Mouse (Mus musculus): ENCODE measurements around the gene Eif4a2. TPM values are rescaled to one million over a fixed set of nuclear protein-coding genes. Genes with fewer than 3 reads are reported as not detected.

The Eif4a2 gene
- polyA plus RNA-seq, 1 experiment from 2014 or later: 578 TPM

- CTCF ChIA-PET: interaction anchor here (1.1 kb wide), 1 partner anchor 11 kb away, joined by 4 read pairs; no protein-coding TSS in a partner anchor
- in situ Hi-C loops (cut with MboI; ENCODE audit: low pct_unique_long_range_greater_than_20kb): no loop called here
- no peak for DNase-seq (ENCODE audit: low read depth, low spot score)
- no peak for TF ChIP-seq CTCF (IDR thresholded peaks at IDR 0.05)
- H3K27me3 ChIP-seq: no peaks in the 10 kb centered on the region
- POLR2A ChIA-PET: interaction anchor here (0.7 kb wide), 1 partner anchor 192 kb away, joined by 3 read pairs; no protein-coding TSS in a partner anchor
- ATAC-seq: no peak
Measured at GRCm38 (mm10) chr16:23158957-23159356, 51.7 kb downstream of the Eif4a2 start.

DNA sequence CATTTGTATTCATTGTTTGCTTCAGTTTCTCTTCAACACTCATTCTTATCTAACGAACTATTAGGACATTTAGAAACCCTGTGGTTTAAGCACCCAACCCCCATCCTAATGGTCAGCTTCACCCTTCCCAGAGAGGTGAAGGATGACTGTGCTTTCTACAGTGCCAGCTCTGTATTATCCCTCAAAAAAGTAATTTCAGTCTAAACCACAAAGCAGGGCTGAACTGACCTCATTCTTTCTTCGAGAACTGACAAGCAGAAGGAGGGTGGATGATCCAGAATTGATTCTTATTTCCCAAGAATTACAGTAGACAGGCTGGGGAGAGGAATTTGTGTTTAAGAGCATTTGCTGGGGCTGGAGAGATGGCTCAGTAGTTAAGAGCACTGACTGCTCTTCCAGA is 52.5 kb downstream of the Eif4a2 start:
- in situ Hi-C loops (cut with MboI; ENCODE audit: low pct_unique_long_range_greater_than_20kb): no loop called here
- POLR2A ChIA-PET: no interaction called here
- DNase-seq (ENCODE audit: low read depth, low spot score) (peak; percentile 50), ATAC-seq (peak; percentile 57)
- H3K27me3 ChIP-seq: no peaks in the 10 kb centered on the region
- TF ChIP-seq CTCF (IDR thresholded peaks at IDR 0.05): no peak
- CTCF ChIA-PET: interaction anchor here (1.1 kb wide), 1 partner anchor 10 kb away, joined by 4 read pairs; no protein-coding TSS in a partner anchor

GRCm38 (mm10) chr16:23162116-23162515 is 54.9 kb downstream of the Eif4a2 start:
- POLR2A ChIA-PET: interaction anchor here (0.7 kb wide), 1 partner anchor 341 kb away, joined by 4 read pairs; no protein-coding TSS in a partner anchor
- CTCF ChIA-PET: no interaction called here
- ATAC-seq (no peak), DNase-seq (ENCODE audit: low read depth, low spot score) (no peak)
- no peaks in the 10 kb centered on the region for H3K27me3 ChIP-seq
- TF ChIP-seq CTCF (IDR thresholded peaks at IDR 0.05): no peak
- in situ Hi-C loops (cut with MboI; ENCODE audit: low pct_unique_long_range_greater_than_20kb): no loop called here

Other genes with a start within 250 kb of the Eif4a2 start
- gene Tbccd1, start 249.8 kb upstream of the Eif4a2 start, polyA plus RNA-seq (2021): 24.7 TPM
- 140 TPM for gene Dnajb11, start 249.6 kb upstream of the Eif4a2 start, polyA plus RNA-seq (2021)
- not detected for gene Ahsg, start 216.2 kb upstream of the Eif4a2 start, polyA plus RNA-seq (2021)
- gene Fetub, start 189.1 kb upstream of the Eif4a2 start, polyA plus RNA-seq (2021): 0.21 TPM
- gene Hrg, start 156.4 kb upstream of the Eif4a2 start, polyA plus RNA-seq (2021): not detected
- gene Kng2, start 78.0 kb upstream of the Eif4a2 start, polyA plus RNA-seq (2021): 7.6 TPM
- gene Kng1, start 49.6 kb upstream of the Eif4a2 start, polyA plus RNA-seq (2021): 9.8 TPM
- gene Rfc4, start 20.3 kb downstream of the Eif4a2 start, polyA plus RNA-seq (2021): 25.8 TPM
- not detected for gene Adipoq, start 39.1 kb downstream of the Eif4a2 start, polyA plus RNA-seq (2021)
- gene St6gal1, start 117.3 kb downstream of the Eif4a2 start, polyA plus RNA-seq (2021): 63.1 TPM